Mouse (Mus musculus): Measurements from ENCODE around the gene AC140267.1.

Gene AC140267.1

GRCm38 (mm10) chr15:80263610-80264575, 28.3 kb downstream of the AC140267.1 start, which contains the start of gene Rps19bp1:
Gene Rps19bp1, minus strand, starts transcription at chr15:80264315.
- peak; percentile 85 to 91 for DNase-seq (ENCODE audit: low spot score in 2 of 2)

DNA sequence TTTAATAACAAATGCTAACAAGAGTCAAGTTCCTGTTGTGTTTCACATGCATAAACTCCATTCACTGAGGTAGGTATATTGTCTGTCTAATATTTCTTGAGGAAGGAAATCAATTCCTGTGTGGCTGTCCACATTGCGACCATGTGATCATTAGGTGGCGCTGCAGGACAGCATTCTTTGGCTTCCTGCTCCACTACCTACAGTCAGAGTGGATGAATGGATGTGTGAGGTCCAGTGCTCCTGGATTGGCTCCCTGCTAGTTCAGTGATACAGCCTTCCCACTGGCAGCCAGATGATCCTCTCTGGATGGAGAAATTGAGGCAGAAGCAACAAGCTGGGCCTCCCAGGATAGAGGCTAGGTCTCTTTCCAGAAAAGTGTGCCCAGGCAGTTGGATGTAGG, 30.6 kb downstream of the AC140267.1 start:
- DNase-seq (ENCODE audit: low spot score in 2 of 2) = peak; percentile 66 to 91

DNA sequence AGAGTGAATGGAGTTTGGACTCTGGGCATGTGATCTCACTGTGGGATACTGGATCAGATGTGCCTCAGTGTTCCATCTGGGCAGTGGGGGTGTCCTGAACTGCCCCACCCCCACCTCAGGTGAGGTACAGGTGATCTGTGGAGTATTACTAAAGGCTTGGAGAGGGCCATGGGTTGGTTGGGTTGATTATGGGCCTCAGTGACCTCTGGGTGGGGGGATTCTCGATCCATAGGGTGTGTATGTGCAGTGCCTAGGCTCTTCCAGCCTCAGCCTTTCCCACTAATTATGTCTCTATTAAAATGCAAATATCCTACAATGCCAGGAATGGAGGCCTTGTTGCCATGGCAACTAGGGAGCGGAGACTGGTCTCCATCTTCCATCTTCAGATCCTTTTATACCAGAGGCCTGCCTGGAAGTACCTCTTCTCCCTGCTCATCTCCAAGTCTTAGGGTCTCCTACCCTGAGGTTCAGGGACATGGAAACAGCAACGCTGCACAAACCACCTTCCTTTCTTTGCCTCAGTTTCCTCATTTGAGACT, 36.3 kb downstream of the AC140267.1 start:
- DNase-seq (ENCODE audit: low spot score in 2 of 2) = no peak

DNA sequence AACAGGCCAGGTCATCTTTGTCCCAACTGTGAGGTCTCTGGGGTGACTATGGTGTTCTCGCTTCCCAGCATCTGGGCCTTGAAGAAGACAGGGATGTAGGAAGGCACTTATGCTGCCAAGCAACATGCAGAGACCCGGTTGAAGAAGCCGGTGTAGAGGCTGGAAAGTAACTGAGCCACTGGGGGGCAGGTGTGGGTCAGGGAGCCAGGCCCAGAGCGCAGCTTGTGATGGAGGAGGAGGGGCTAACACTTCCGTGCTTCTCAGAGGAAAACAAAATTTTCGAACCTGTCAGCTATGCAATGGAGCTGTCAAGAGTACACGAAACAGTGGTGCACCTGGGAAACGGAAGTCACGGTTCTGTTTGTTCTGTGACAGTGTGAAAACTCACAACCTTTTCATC, 41.5 kb downstream of the AC140267.1 start:
- no peak for DNase-seq (ENCODE audit: low spot score in 2 of 2)

DNA sequence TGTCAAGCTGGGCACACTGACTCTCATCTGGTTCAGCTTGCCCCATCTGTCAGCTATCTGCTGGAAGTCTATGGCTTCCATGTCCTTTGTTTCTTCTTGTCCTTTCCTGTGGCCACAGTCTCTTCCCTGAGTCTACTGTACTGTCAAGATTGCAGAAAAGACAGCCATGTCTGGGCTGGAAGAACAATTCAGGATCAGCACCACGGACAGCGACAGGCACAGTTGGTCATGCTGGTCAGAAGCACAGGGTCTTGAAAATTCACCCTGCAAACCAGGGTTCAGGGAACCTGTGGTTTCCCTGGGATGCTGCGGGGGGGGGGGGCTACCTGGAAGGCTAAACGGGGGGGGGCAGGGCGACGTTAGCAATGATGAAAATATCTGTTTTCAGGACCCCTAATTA, 42.0 kb downstream of the AC140267.1 start:
- DNase-seq (ENCODE audit: low spot score in 2 of 2) = no peak

DNA sequence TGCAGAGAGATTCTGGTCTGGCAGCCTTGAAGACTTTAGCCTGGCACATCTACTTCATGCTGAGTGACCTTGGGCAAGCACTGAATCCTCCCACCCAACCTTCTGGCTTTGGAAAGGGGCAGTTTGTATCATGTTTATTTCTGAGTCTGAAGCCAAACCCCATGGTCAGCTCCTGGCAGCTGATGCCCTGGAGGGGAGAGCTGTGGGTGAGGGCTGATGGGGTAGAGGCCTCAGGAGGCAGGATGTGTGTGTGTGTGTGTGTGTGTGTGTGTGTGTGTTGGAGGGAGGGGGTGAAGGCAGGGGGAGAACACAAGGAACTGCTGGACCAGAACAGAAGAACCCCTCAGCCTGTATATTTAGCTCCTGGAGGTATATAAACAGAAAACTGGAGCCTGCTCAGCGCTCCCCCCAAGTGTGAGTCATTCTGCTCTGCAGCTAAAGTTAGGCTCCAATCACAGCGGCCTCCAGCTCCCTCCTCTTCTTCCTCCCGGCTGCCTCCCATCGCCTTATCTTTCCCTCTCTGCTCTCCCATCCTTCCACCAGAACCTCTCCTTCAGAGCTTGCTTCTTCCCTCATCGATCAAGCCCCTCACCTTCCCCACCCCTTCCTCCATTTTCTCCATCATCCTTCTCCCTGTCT, 42.6 kb downstream of the AC140267.1 start:
- DNase-seq (ENCODE audit: low spot score in 2 of 2) = peak in 1 of 2 experiments; percentile 88

DNA sequence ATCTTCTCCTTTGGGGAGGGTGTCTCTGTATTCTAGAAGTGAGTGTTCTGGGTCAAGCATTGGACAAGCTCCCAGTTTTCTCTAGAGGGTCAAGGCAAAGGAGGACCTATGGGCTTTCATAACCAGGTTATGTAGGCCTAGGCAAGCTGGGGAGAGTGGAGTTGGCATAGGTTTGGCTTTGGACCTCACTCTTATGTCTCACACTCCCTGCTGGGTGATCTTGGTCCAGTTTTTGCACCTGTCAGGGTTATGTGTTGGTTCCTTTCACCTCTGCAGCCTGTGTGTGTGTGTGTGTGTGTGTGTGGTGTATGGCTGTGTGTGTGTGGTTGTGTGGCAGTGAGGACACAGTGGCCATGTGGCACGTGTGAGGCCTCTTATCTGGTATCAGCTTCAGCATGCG, 43.4 kb downstream of the AC140267.1 start:
- DNase-seq (ENCODE audit: low spot score in 2 of 2) = no peak

DNA sequence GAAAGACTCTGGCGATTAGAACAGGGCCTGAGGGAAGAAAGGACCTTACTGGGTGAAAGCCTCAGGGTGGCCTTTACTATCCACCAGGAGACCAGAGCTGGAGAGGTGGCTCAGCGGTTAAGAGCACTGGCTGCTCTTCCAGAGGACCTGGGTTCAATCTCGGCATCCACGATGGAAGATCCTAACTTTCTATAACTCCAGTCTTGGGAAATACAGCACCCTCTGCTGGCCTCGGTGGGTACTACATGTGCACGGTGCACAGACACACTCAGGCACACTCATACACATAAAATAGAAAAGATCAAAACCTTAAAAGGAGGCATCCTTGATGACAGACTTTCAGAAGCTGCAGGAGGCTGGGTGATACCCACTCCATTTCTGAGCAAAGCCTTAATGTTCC, 45.0 kb downstream of the AC140267.1 start:
- DNase-seq (ENCODE audit: low spot score in 2 of 2) = no peak
